Mouse (Mus musculus) inflammation-experienced regulatory T-cells, adult 6 months (primary cell): ENCODE measurements around the gene Mast4. TPM values are rescaled to one million over a fixed set of nuclear protein-coding genes. Genes with fewer than 3 reads are reported as not detected.

Source experiments
- ATAC-seq: one replicate; pipeline ENCODE4 v1.8.0; 2017
- polyA plus RNA-seq, 3 experiments: library from polyadenylated mRNA; unstranded; fragments of 100-300 nt; shearing (Covaris generic); gene quantifications; one replicate each; pipeline ENCODE4 v1.2.1; 2017

Gene Mast4
- polyA plus RNA-seq, 3 experiments from 2014 or later = 9.4 to 30.8 (median 16.1) TPM

DNA sequence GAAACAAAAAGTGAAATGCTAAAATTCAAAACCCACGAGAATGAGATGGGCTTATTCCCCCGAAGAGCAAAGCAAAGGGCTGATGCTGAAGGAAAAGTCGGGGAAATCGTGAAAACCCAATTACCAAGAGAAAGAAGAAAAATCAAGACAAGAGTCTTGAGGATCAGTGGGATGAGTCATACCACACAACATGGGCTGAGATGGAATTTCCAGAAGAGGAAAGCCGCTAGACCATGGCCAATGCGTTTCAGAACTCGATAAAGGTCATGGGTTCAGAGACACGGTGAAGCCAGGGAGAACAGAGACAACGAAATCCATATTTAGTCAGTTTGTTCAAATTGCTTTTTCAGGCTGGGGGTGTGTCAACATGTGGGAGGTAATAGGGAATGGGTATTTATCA lies 290.6 kb downstream of the Mast4 start:
- ATAC-seq = no peak

DNA sequence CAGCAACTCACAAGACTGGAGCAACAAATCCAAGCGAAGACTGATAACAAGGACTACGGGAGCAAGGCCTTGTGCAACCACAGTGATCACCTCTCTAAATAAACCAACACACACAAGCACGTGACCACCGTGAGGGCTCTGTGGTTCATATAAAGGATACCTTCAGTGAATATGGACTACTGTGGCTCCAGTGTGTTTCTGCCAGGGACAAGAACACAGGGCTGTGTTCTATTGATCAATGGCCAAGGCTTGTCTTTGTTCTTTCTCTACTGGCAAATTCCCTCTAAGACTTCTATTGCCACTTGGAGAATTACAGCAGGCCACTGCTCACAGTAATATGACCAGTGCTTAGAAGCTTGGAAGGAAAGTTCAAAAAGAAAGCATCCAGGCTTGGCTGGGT lies 291.3 kb downstream of the Mast4 start:
- no peak for ATAC-seq

DNA sequence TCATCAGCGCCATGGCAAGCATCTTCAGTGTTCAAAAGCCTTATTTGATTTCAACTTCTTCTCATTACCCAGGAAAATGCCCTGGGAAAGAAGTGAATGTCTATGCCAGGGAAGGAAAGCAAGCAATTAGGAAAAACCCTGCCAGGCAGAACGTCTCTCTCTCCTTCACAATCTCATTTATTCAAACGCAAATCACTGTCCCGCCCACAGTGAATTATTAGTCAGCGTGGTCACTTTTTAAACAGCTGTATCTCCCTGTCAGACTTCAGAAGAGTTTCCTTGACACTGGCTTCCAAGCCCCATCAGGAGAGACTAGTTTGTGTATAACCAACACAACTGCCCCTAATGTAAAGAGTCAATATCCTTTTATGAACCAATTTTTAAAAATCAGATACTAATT lies 296.8 kb downstream of the Mast4 start:
- ATAC-seq = no peak

- no peak for ATAC-seq
These were observed 304.9 kb downstream of the Mast4 start for GRCm38 (mm10) chr13:103029377-103029776.

GRCm38 (mm10) chr13:103027456-103028078 lies 306.7 kb downstream of the Mast4 start:
- no peak for ATAC-seq

DNA sequence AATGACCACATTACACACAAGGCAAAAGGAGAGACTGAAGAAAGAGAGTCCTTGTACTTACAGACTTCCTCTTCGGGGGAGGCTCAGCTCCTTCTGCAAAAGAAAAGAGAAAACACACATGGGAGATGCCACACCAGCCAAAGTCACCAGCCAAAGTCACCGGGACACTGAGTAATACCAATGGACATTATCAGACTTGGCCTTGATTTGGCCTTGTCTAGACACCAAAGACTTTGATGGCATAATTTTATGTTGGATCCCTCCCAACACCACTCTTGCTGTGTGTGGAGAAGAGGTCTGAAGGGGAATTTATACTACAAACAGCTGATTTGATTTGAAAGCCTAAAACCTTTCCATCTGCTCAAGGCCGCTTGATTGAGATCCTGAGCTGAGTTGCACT lies 308.8 kb downstream of the Mast4 start:
- no peak for ATAC-seq

GRCm38 (mm10) chr13:103018481-103018880 lies 315.8 kb downstream of the Mast4 start:
- ATAC-seq = no peak

- no peak for ATAC-seq
These were observed 316.6 kb downstream of the Mast4 start for GRCm38 (mm10) chr13:103017661-103018060.

DNA sequence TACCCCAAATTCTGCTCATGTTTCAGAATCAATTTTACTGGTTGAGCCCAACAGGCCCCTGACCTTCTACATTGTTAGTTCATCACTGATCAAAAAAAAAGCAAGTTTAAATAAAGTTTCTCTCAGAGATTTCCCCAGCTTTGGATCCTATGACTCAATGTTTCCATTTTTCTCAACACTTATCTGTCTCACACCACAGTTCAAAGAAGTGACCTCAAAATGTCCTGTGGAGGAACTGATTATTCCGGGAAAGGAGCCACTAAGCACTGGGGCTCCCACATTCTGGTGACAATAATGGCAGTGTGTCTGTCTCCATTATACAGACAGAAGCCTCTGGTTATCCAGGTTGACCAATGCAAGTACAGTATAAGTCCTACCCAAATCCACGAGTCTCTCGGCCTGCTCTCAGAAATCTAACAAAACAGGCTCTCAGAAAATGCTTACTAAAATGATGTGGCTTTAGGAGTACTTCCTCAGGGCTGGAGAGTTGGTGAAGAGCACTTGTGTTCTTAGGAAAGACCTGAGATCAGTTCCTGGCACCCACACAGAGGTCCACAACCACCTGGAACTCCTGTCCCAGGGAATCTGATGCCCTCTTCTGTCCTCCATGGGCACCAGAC lies 319.1 kb downstream of the Mast4 start:
- ATAC-seq = no peak

- no peak for ATAC-seq
These were observed 319.7 kb downstream of the Mast4 start for GRCm38 (mm10) chr13:103014631-103015030.

- no peak for ATAC-seq
These were observed 320.1 kb downstream of the Mast4 start for GRCm38 (mm10) chr13:103014222-103014621.

DNA sequence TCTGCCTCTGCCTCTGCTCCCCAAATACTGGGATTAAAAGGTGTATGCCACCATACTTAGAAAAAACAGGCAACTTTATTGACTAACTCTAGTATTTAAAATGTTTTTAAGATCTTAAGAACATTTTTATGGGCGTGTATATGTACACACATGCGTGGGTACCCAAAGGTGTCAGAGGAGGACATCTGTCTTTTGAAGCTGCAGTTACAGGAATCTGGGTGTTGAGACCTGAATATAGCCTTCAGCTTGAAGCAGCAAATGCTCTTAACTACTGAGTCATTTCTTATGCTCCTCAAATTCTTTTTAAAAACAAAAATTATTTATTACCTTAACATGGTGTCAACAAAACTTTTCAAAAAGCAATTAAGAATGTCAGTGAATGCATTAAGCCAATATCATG lies 329.1 kb downstream of the Mast4 start:
- no peak for ATAC-seq

DNA sequence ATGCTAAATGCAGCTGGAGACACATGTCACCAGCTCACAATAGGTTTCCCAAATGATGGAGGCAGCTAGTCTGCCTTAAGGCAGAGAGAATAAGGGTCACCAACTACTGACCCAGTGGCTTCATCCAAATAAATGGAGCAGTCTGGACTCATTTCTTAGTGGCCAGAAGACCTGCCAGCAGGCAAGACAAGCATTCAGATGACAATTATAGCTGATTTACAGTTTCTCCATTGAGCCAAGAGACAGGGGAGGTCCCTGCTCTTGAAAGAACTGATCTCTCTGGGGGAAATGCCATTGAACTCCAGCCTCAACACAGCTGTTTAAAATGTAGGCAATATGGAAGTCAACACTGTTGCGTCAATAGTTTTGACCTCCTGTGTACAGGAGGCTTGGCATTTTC lies 332.5 kb downstream of the Mast4 start:
- ATAC-seq = no peak

DNA sequence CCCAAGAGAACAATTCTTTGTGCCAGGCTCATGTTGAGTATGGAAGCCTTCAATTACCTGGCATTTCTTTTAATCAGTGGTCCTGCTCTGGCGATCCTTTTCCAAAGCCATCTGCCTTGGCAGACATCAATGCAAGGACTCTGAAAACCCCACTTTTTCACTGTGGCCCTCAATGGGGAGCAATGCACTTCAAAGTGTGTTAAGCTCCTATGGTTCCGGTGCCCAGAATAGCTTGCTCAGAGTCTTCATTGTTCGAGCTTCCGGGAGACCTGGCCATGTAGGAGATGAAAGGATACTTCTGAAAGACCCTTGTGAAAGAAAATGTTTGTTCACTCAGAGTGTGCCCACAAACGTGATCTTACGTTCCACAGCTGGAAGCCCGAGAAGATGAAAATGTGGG lies 333.4 kb downstream of the Mast4 start:
- ATAC-seq = no peak

DNA sequence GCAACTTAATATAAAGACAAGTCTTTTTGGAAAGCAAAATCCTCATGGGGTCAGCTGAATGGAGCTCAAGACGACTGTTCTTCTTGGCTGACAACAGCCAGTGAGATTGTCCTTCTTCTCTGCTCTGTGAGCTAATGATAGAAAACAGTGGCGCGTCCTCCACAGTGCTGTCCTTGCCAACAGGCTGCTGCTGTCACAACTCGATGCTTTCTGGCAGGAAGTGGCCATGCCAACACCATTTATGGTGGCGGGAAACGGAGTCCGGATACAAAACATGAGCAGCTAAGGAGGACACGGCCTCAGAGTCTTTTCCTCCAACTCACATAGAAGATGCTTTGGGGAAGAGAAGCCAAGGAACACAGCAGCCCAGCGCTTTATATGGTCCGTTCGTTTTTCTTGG lies 340.2 kb downstream of the Mast4 start:
- no peak for ATAC-seq

GRCm38 (mm10) chr13:102992680-102993423 lies 341.4 kb downstream of the Mast4 start:
- ATAC-seq = no peak

DNA sequence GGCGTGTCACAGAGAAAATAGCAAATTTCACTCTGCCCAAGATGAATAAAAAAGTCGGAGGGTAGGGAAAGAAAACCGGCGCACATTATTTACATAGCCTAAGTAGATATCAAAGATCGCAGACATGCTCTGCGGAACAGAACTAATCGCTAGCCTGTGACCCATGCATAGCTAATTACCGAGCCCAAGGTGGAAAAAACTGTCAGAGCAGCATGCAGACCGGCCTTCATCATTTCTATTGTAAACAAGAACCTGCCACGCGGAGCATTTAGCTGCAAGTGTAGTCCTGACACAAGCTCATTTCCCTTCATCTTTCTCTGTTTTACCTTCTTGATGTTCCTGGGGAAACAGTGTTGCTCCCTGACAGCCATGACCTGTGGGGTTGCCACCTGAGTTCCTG lies 342.4 kb downstream of the Mast4 start:
- no peak for ATAC-seq

GRCm38 (mm10) chr13:102991196-102991595 lies 343.1 kb downstream of the Mast4 start:
- ATAC-seq = no peak

- ATAC-seq = no peak
These were observed 344.2 kb downstream of the Mast4 start for GRCm38 (mm10) chr13:102990085-102990484.

GRCm38 (mm10) chr13:102989616-102990015 lies 344.7 kb downstream of the Mast4 start:
- ATAC-seq = no peak

- ATAC-seq = no peak
These were observed 345.3 kb downstream of the Mast4 start for GRCm38 (mm10) chr13:102988976-102989375.

DNA sequence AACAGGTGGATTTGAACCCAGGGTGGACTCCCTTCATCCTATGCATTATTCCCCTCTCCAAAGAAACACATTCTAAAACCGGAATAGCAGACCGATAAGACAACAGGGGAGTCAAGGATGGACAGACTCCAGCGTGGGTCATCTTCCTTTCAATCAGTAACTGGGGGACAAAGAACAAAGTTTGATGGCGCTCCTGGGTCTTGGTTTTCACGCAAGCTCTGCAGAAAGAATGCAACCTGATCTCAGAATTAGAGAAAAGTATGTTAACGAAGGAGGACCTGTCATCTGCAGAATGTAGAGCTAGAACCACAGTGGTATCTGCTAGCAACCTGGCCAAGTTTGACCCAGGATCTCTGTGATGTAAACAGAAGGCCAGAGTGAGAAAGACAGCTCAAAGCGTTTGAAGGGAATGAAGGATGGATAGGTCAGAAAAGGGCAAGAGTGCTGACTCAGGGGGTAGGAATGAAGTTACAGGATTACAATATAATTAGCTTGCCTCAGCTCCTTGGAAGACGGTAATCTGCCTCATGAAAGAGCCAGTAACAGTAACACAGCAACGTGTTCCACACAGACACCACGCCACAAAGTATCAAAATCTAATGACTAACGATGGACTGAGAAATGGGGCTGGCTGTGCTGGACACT lies 345.9 kb downstream of the Mast4 start:
- ATAC-seq = no peak

DNA sequence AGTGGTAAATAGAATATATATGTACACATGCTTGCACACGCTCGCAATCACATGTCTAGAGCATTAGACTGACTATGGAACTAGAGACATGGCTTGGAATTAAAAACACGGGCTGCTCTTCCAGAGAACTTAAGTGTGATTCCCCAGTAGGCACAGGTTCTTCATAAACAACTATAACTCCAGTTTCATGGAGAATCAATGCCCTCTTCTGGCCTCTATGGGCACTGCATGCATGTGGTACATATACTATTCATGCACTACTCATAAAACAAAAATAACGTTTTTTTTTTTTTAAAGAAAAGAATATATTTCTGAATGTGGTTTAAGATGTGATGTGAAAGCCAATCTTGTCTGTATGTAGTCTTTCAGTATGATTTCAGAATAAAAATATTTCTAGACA lies 349.7 kb downstream of the Mast4 start:
- ATAC-seq = no peak

DNA sequence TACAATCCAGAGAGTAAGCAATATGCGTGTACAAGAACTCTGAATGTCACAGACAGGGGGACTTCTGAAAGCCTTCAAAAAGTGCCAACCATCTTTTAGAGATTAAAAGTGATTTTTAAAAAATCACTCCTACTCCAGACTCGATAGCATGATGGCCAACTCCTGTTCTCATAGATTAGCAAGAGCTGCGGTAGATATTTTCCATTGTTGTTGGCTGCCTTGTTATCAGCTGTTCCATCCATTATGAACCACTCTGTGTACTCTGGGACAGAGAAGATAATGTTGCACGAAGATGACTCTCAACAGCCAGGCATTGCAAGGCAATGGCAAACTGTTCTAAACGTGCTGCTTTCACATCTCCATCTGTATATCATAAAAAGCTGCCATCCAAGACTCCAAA lies 360.4 kb downstream of the Mast4 start:
- no peak for ATAC-seq
